Mouse (Mus musculus) natural killer cell, adult 2 months (primary cell): ENCODE measurements around the gene Mrps26.
A peak's percentile ranks its signal among the peaks of the same experiment; 100 is the strongest.
"Not testable (repeated sequence)": the region's sequence is repeated elsewhere in the genome, so short reads cannot be mapped to it uniquely, and the experiment has no call there.

Experiments used
- DNase-seq, 2 experiments: peaks; one replicate each; pipeline ENCODE4 v3.0.0; 2022; ENCODE audit warnings: low spot score in 2 of 2

The Mrps26 gene

GRCm38 (mm10) chr2:130563212-130564055 lies at the start of gene Mrps26:
Gene Mrps26 (plus strand): TSS chr2:130563742.
- peak; percentile 85 to 87 for DNase-seq

GRCm38 (mm10) chr2:130513907-130514306 lies 49.6 kb upstream of the Mrps26 start:
- no peak for DNase-seq

- DNase-seq: no peak
Measured at GRCm38 (mm10) chr2:130515791-130516190, 47.8 kb upstream of the Mrps26 start.

GRCm38 (mm10) chr2:130521927-130522326 lies 41.6 kb upstream of the Mrps26 start:
- DNase-seq: no peak

- DNase-seq: not testable (repeated sequence)
Measured at GRCm38 (mm10) chr2:130525480-130525879, 38.1 kb upstream of the Mrps26 start.

- DNase-seq: no peak
Measured at GRCm38 (mm10) chr2:130528457-130528856, 35.1 kb upstream of the Mrps26 start.

GRCm38 (mm10) chr2:130529290-130529689 lies 34.3 kb upstream of the Mrps26 start:
- no peak for DNase-seq

GRCm38 (mm10) chr2:130529925-130530324 lies 33.6 kb upstream of the Mrps26 start:
- DNase-seq: no peak

- no peak for DNase-seq
Measured at GRCm38 (mm10) chr2:130532201-130532600, 31.3 kb upstream of the Mrps26 start.

- no peak for DNase-seq
Measured at GRCm38 (mm10) chr2:130535017-130535416, 28.5 kb upstream of the Mrps26 start.

GRCm38 (mm10) chr2:130536890-130537289 lies 26.7 kb upstream of the Mrps26 start:
- DNase-seq: no peak

- DNase-seq: peak in 1 of 2 experiments; percentile 20
Measured at GRCm38 (mm10) chr2:130538876-130539546, 24.5 kb upstream of the Mrps26 start.

GRCm38 (mm10) chr2:130540266-130540665 lies 23.3 kb upstream of the Mrps26 start:
- DNase-seq: peak; percentile 39 to 45

GRCm38 (mm10) chr2:130546957-130547356 lies 16.6 kb upstream of the Mrps26 start:
- no peak for DNase-seq

GRCm38 (mm10) chr2:130554841-130555240 lies 8.7 kb upstream of the Mrps26 start:
- DNase-seq: no peak

GRCm38 (mm10) chr2:130556292-130556691 lies 7.2 kb upstream of the Mrps26 start:
- DNase-seq: no peak

- no peak for DNase-seq
Measured at GRCm38 (mm10) chr2:130557462-130557861, 6.1 kb upstream of the Mrps26 start.

- no peak for DNase-seq
Measured at GRCm38 (mm10) chr2:130558015-130558414, 5.5 kb upstream of the Mrps26 start.

- DNase-seq: no peak
Measured at GRCm38 (mm10) chr2:130564063-130564462, 521 bp downstream of the Mrps26 start.

- DNase-seq: no peak
Measured at GRCm38 (mm10) chr2:130564983-130565382, 1.4 kb downstream of the Mrps26 start.

GRCm38 (mm10) chr2:130568921-130569320 lies 5.4 kb downstream of the Mrps26 start:
- no peak for DNase-seq

GRCm38 (mm10) chr2:130569926-130570325 lies 6.4 kb downstream of the Mrps26 start:
- DNase-seq: no peak

- DNase-seq: no peak
Measured at GRCm38 (mm10) chr2:130574960-130575359, 11.4 kb downstream of the Mrps26 start.
